Mouse (Mus musculus) central nervous system, embryonic 14 days (tissue): ENCODE measurements around the gene Dedd. TPM values are rescaled to one million over a fixed set of nuclear protein-coding genes. Genes with fewer than 3 reads are reported as not detected.

ENCODE experiments used
- polyA plus RNA-seq: library from polyadenylated mRNA; depleted of rRNA; stranded (reverse); fragments of >200 nt; gene quantifications from 2 replicates; pipeline ENCODE4 v1.2.3, GENCODE M21; 2012; rRNA removed

Gene Dedd
- 67.0 and 67.4 TPM in 2 replicates for polyA plus RNA-seq

GRCm38 (mm10) chr1:171328839-171329432 is at the start of gene Dedd:
Gene Dedd (plus strand): TSS chr1:171329145.

GRCm38 (mm10) chr1:171280916-171281527 is 47.9 kb upstream of the Dedd start, which contains the start of gene Ppox:
Gene Ppox (minus strand): TSS chr1:171281186.

GRCm38 (mm10) chr1:171287136-171288081 is 41.5 kb upstream of the Dedd start, which contains the start of gene Usp21:
Gene Usp21 (minus strand): TSS chr1:171287991.

GRCm38 (mm10) chr1:171294298-171295062 is 34.5 kb upstream of the Dedd start, which contains the start of gene Ufc1:
Gene Ufc1 (minus strand): TSS chr1:171295024.

GRCm38 (mm10) chr1:171345225-171346094 is 16.5 kb downstream of the Dedd start, which contains the start of the genes Nit1 and Pfdn2:
Gene Nit1 (minus strand): TSS chr1:171345646.
Gene Pfdn2 (plus strand): TSS chr1:171345670.

GRCm38 (mm10) chr1:171360656-171361055 is 31.7 kb downstream of the Dedd start, which contains the start of gene Klhdc9:
Gene Klhdc9 (minus strand): TSS chr1:171360798.

GRCm38 (mm10) chr1:171369845-171370556 is 41.1 kb downstream of the Dedd start, which contains the start of gene Nectin4:
Gene Nectin4 (plus strand): TSS chr1:171370099.

GRCm38 (mm10) chr1:171388376-171389102 is 59.6 kb downstream of the Dedd start, which contains the start of gene Arhgap30:
Gene Arhgap30 (plus strand): TSS chr1:171388954.

Other genes with a start within 250 kb of the Dedd start
- gene Cfap126, start 215.2 kb upstream of the Dedd start, polyA plus RNA-seq = 11.1 and 11.3 TPM in 2 replicates
- 260 and 262 TPM in 2 replicates for gene Sdhc, start 178.5 kb upstream of the Dedd start, polyA plus RNA-seq
- gene Mpz, start 178.4 kb upstream of the Dedd start, polyA plus RNA-seq = 3.0 and 10.7 TPM in 2 replicates
- 16.8 and 17.0 TPM in 2 replicates for gene Pcp4l1, start 132.9 kb upstream of the Dedd start, polyA plus RNA-seq
- gene Nr1i3, start 115.2 kb upstream of the Dedd start, polyA plus RNA-seq = 0.09 and 0.16 TPM in 2 replicates
- gene Tomm40l, start 106.6 kb upstream of the Dedd start, polyA plus RNA-seq = 34.4 and 36.0 TPM in 2 replicates
- 2.5 and 3.0 TPM in 2 replicates for gene Apoa2, start 104.1 kb upstream of the Dedd start, polyA plus RNA-seq
- gene Fcer1g, start 94.8 kb upstream of the Dedd start, polyA plus RNA-seq = 24.0 and 25.7 TPM in 2 replicates
- gene Adamts4, start 78.7 kb upstream of the Dedd start, polyA plus RNA-seq = 3.6 and 4.8 TPM in 2 replicates
- gene Ndufs2, start 77.8 kb upstream of the Dedd start, polyA plus RNA-seq = 169 and 171 TPM in 2 replicates
- 91.4 and 95.1 TPM in 2 replicates for gene B4galt3, start 58.8 kb upstream of the Dedd start, polyA plus RNA-seq
- 97.8 and 102 TPM in 2 replicates for gene Ppox, start 48.0 kb upstream of the Dedd start, polyA plus RNA-seq
- 118 and 126 TPM in 2 replicates for gene Usp21, start 41.2 kb upstream of the Dedd start, polyA plus RNA-seq
- gene Ufc1, start 34.1 kb upstream of the Dedd start, polyA plus RNA-seq = 57.9 and 63.4 TPM in 2 replicates
- gene Nit1, start 16.5 kb downstream of the Dedd start, polyA plus RNA-seq = 62.0 and 69.0 TPM in 2 replicates
- 121 TPM in 2 replicates for gene Pfdn2, start 16.5 kb downstream of the Dedd start, polyA plus RNA-seq
- gene Klhdc9, start 31.7 kb downstream of the Dedd start, polyA plus RNA-seq = 3.2 and 3.6 TPM in 2 replicates
- gene Nectin4, start 41.0 kb downstream of the Dedd start, polyA plus RNA-seq = 1.1 and 3.1 TPM in 2 replicates
- gene Arhgap30, start 59.8 kb downstream of the Dedd start, polyA plus RNA-seq = 0.92 and 1.1 TPM in 2 replicates
- gene Usf1, start 82.2 kb downstream of the Dedd start, polyA plus RNA-seq = 177 and 182 TPM in 2 replicates
- gene Tstd1, start 89.7 kb downstream of the Dedd start, polyA plus RNA-seq = 4.9 and 5.7 TPM in 2 replicates
- 4.1 and 7.2 TPM in 2 replicates for gene F11r, start 108.4 kb downstream of the Dedd start, polyA plus RNA-seq
- gene Alyref2, start 174.3 kb downstream of the Dedd start, polyA plus RNA-seq = 14.6 and 16.7 TPM in 2 replicates
- 0.06 TPM in 1 of 2 replicates, not detected in the other for gene Itln1, start 206.1 kb downstream of the Dedd start, polyA plus RNA-seq
- 0.04 TPM in 1 of 2 replicates, not detected in the other for gene Cd244a, start 230.0 kb downstream of the Dedd start, polyA plus RNA-seq